Mouse (Mus musculus) B cell, adult 2 months (primary cell): ENCODE measurements around the gene Sept11.
A peak's percentile ranks its signal among the peaks of the same experiment; 100 is the strongest.

ENCODE experiments used
- DNase-seq, 2 experiments: peaks; one replicate each; pipeline ENCODE4 v3.0.0; 2022

Sept11 gene

GRCm38 (mm10) chr5:93092857-93093622 is at the start of gene Sept11:
Sept11 (plus strand) TSS chr5:93093437.
- peak; percentile 93 to 94 for DNase-seq

GRCm38 (mm10) chr5:93043688-93044583 is 49.3 kb upstream of the Sept11 start:
- DNase-seq = peak in 1 of 2 experiments; percentile 16

GRCm38 (mm10) chr5:93044584-93045370 is 48.5 kb upstream of the Sept11 start, which contains the start of gene Sowahb:
Sowahb (minus strand) TSS chr5:93045022.
- peak; percentile 48 to 50 for DNase-seq

- no peak for DNase-seq
Measured at GRCm38 (mm10) chr5:93045371-93045714, 47.9 kb upstream of the Sept11 start.

GRCm38 (mm10) chr5:93046306-93046845 is 46.9 kb upstream of the Sept11 start:
- DNase-seq = no peak

GRCm38 (mm10) chr5:93048481-93049240 is 44.6 kb upstream of the Sept11 start:
- no peak for DNase-seq

GRCm38 (mm10) chr5:93049971-93050370 is 43.3 kb upstream of the Sept11 start:
- DNase-seq = no peak

GRCm38 (mm10) chr5:93051041-93051440 is 42.2 kb upstream of the Sept11 start:
- no peak for DNase-seq

- DNase-seq = no peak
Measured at GRCm38 (mm10) chr5:93051951-93052350, 41.3 kb upstream of the Sept11 start.

GRCm38 (mm10) chr5:93053606-93054397 is 39.4 kb upstream of the Sept11 start:
- peak; percentile 13 to 20 for DNase-seq

GRCm38 (mm10) chr5:93060865-93061264 is 32.4 kb upstream of the Sept11 start:
- no peak for DNase-seq

- no peak for DNase-seq
Measured at GRCm38 (mm10) chr5:93077661-93078323, 15.4 kb upstream of the Sept11 start.

- DNase-seq = no peak
Measured at GRCm38 (mm10) chr5:93079596-93079995, 13.6 kb upstream of the Sept11 start.

GRCm38 (mm10) chr5:93085015-93085598 is 8.1 kb upstream of the Sept11 start:
- DNase-seq = peak; percentile 10 to 31

GRCm38 (mm10) chr5:93085900-93086299 is 7.3 kb upstream of the Sept11 start:
- DNase-seq = no peak

- no peak for DNase-seq
Measured at GRCm38 (mm10) chr5:93091266-93091665, 2.0 kb upstream of the Sept11 start.

GRCm38 (mm10) chr5:93092147-93092781 is 973 bp upstream of the Sept11 start:
- DNase-seq = peak; percentile 68 to 72

GRCm38 (mm10) chr5:93093638-93094527 is 646 bp downstream of the Sept11 start:
- peak; percentile 48 to 53 for DNase-seq
